Mouse (Mus musculus) liver, adult (tissue): ENCODE measurements around the gene Ttc5.

Experiments
- GATA4 ChIP-seq: IDR thresholded peaks from 2 replicates; pipeline ENCODE4 v1.6.1; 2014; ENCODE audit warnings: mild to moderate bottlenecking, low read length; ENCODE audit not compliant: insufficient replicate concordance

The Ttc5 gene

GRCm38 (mm10) chr14:50785251-50785637, at the start of gene Ttc5:
Gene Ttc5 (minus strand): TSS chr14:50785519.
- TF ChIP-seq GATA4: no peak

- TF ChIP-seq GATA4: no peak
Observed at GRCm38 (mm10) chr14:50834435-50834834, 49.1 kb upstream of the Ttc5 start.

DNA sequence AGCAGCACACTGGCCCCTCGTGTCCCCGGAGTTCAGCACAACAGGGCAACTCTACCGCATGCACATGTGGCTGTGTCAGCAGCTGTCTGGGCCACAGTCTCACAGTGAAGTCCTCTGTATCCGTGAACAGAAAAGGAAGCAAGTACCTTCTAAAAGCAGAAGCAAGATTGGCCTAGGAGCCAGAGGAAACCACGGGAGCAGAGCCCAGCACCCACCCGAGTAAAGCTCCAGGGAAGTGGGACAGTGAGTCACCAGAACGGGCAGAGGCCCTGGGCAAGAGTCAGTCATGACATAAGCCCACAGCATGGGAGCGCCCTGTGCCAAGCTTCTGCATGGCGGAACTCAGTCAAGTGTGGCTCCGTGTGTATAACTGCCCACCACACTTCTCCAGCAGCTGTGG, 48.6 kb upstream of the Ttc5 start:
- no peak for TF ChIP-seq GATA4

DNA sequence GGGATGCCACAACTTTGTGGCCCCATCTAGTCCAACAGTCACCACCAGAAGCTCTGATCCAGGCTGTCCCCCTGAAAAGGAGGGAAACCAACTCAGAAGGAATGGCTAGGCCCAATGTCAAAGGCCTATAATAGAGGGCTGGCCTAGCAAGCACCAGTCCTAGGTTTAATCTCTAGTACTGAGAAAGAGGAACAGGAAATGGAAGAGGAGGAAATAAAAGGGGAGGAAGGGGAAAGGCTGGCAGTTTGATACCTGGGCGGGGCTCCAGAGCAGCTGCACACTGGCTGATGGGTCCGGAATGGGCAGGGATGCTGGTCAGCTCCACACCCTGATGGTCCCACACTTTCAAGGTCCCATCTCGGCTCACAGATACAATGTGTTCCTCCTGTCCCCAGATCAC, 44.6 kb upstream of the Ttc5 start:
- no peak for TF ChIP-seq GATA4

DNA sequence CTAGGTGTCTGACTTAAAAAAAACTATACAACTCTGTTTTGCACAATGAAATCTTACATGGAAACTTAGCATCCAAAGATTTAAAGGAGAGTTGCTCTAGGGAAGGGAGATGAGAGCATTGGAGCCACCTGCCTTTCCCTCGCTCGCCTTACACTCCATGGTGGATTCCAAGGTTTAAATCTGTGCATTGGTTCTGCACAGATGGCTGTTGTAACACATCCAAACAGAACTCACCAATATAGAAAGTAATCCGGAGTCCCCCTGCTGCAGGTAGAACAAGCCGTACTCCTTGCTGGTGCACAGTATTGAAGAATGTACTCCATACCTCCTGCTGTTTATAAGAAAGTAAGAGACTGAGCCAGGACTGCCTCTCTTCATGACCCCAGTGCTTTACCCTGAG, 41.3 kb upstream of the Ttc5 start:
- TF ChIP-seq GATA4: no peak

DNA sequence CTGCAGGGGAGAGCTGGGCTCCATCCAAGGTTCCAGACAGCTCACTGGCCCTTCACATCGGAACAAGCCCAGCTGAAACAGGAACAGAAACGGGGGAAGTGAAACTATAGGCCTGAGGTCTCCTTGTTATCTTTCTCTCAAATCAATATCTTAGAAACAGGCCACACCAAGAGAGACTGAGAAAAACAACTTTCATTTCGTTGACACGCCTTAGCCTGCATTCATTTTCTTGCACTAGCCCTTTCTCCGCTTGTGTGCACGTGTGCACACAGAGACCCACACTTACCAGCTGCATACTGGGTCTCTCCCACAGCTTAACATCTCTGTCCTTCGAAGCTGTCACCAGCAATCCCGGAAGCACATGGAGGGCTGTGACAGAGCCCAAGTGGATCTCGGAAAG, 38.9 kb upstream of the Ttc5 start:
- no peak for TF ChIP-seq GATA4

DNA sequence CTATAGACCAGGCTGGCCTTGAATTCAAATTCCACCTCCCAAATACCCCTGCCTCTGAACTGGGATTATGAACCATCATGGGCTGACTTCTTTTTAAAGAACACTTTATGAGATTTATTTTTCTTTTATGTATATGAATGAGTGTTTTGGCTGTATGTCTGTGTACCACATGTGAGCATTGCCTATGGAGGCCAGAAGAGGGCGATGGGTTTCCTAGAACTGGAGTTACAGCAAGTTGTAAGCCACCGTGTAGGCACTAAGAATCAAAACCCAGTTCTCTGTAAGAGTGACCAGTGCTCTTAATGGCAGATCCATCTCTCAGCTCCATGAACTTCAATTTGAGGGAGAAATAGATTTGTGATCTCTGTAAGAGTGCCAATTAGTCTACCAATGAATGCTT, 37.9 kb upstream of the Ttc5 start:
- no peak for TF ChIP-seq GATA4

GRCm38 (mm10) chr14:50813060-50813459, 27.7 kb upstream of the Ttc5 start:
- no peak for TF ChIP-seq GATA4

GRCm38 (mm10) chr14:50807487-50808072, 22.3 kb upstream of the Ttc5 start, which contains the start of the genes Ccnb1ip1 and Parp2:
Gene Ccnb1ip1 (minus strand): TSS chr14:50807732.
Gene Parp2 (plus strand): TSS chr14:50807841.
- no peak; the same call in 1 of the 2 replicates for TF ChIP-seq GATA4

- TF ChIP-seq GATA4: no peak
Observed at GRCm38 (mm10) chr14:50804683-50805082, 19.4 kb upstream of the Ttc5 start.

GRCm38 (mm10) chr14:50802843-50803562, 17.7 kb upstream of the Ttc5 start:
- TF ChIP-seq GATA4: no peak

DNA sequence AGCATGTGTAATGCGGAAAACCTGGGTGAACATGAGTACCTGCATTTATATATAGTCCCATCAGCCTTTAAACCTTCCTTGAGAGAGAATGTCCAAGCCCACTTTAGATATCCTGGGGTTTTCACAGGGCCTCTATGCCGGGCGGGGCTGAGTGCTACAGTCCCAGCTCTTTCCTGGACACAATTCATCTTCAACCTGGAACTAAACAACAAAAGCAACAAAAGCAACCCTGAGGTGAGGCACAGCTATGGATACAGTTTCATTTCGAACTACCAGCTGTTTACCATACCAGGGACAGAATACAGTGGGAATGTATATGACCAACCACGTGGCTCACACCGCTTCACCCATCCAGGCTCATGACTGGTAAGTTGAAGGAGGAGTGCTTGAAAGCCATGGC, 17.1 kb upstream of the Ttc5 start:
- no peak for TF ChIP-seq GATA4

GRCm38 (mm10) chr14:50799502-50800259, 14.4 kb upstream of the Ttc5 start:
- no peak for TF ChIP-seq GATA4

GRCm38 (mm10) chr14:50798512-50798911, 13.2 kb upstream of the Ttc5 start:
- TF ChIP-seq GATA4: no peak

DNA sequence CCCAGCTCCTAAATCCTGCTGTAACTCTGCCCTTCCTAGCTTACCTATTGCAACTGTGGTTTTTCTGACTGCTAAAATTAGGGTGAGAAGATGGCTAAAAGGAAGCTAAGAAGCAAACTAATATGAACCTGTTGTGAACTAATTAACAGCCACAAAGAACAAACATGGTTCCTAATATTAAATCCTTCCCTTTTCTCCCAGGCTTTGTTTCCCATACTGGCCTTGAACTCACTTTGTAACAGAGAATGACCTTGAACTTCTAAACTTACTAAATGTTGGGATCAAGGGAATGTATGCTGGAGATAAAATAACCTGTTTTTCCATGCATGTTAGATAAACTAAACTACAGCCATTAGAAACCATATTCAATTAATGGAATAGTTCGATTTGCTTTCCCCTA, 11.1 kb upstream of the Ttc5 start:
- no peak for TF ChIP-seq GATA4

- TF ChIP-seq GATA4: no peak
Observed at GRCm38 (mm10) chr14:50795965-50796364, 10.6 kb upstream of the Ttc5 start.
